Mouse (Mus musculus) lung, adult 2 months (tissue): ENCODE data around the gene Gm9508. TPM values are rescaled to one million over a fixed set of nuclear protein-coding genes. Genes with fewer than 3 reads are reported as not detected.
"Not testable (repeated sequence)": the region's sequence is repeated elsewhere in the genome, so short reads cannot be mapped to it uniquely, and the experiment has no call there.

Experiments used
- DNase-seq: peaks from one replicate; pipeline ENCODE4 v3.0.0; 2022
- H3K4me1 ChIP-seq: fragments of 200-500 bp; 2 replicates; pipeline ENCODE4 v1.6.1; 2011; ENCODE audit warnings: low read length; ENCODE audit not compliant: control insufficient read depth, insufficient read depth
- H3K4me3 ChIP-seq: fragments of 200-500 bp; replicated peaks from 2 replicates; pipeline ENCODE3; 2011; ENCODE audit warnings: low read depth, mild to moderate bottlenecking, control low read depth, low read length; ENCODE audit errors: extremely low read depth
- CTCF ChIP-seq: fragments of 200-500 bp; IDR thresholded peaks from 2 replicates; pipeline ENCODE4 v1.5.1; 2011; ENCODE audit warnings: mild to moderate bottlenecking, low read length, control low read depth; ENCODE audit not compliant: insufficient read depth
- POLR2A ChIP-seq: fragments of 200-500 bp; IDR thresholded peaks from 2 replicates; pipeline ENCODE4 v1.6.1; 2011; ENCODE audit warnings: low read depth, mild to moderate bottlenecking, control low read depth, low read length, borderline replicate concordance; ENCODE audit errors: extremely low read depth
- WGBS: fragments of 180-500 bp; shearing (Covaris S2); methylation state at CpG from one replicate; pipeline ENCODE4 v1.1.7; 2018; 5-methylcytosine and 5-hydroxymethylcytosine counted together
- polyA plus RNA-seq: library from polyadenylated mRNA; depleted of rRNA; stranded (reverse); fragments of >200 nt; gene quantifications from 2 replicates; pipeline ENCODE4 v1.2.3, GENCODE M21; 2012

The Gm9508 gene
- polyA plus RNA-seq, 1 experiment = not detected

DNA sequence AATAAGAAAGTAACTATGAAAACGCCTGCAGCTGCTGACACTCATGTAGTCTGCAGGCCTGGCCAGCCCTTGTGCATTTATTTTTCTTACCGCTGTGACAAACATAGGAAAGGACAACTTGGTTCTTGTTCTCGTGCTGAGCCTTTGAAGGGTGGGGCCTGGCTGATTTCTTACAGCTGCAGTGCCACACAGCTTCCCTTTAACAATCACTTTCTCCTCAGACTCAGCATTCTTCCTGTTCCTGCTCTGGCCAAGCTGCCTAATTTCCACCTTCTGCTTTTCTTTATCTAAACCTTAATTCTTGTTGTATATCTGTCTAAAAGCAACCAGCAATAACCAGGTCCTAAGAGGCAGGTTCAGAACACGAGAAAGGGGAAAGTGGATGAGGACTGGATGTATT, 16.7 kb upstream of the Gm9508 start:
- TF ChIP-seq CTCF (no peak), POLR2A (no peak)
- 41% methylated on average over 4 of the region's 4 CpGs for WGBS
- Histone ChIP-seq H3K4me3 (no peak overlapping the region), H3K4me1 (no peaks in the 10 kb centered on the region)
- DNase-seq = no peak

DNA sequence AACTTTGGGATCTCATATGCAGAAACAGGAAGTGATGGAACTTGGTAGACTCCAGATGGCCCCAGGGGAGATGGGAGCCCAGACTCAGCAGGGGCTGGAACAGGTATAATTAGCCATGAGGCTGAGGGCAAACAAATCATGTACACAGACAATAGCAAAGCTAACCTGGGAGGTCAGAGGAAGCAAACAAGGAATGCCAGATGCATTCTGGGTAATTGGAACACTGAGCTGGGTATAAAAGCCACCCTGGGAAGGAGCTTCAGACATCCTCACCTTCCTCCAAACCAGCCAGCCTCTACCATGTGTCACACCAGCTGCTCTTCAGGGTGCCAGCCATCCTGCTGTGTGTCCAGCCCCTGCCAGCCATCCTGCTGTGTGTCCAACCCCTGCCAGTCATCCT, 14.1 kb upstream of the Gm9508 start, which contains the start of gene Gm10024:
Gm10024 (plus strand) TSS at position 301 of the 400 bp plus-strand sequence.
- DNase-seq, H3K4me3 ChIP-seq, H3K4me1 ChIP-seq: not testable (repeated sequence)

DNA sequence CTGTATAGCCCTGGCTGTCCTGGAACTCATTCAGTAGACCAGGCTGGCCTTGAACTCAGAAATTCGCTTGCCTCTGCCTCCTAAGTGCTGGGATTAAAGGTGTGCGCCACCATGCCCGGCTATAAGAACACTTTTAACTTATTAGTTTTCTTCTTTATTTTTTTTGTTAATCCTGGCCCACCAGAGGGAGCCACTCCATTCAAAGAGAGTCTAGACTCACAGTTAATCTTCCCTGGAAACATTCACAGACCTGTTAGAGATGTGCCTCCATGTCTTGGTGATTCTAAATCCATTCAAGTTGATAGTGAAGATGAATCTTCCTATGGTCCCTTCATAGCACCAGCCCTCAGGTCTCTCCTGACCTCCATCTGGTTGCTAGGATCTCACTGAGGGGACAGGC, 12.8 kb upstream of the Gm9508 start:
- H3K4me1 ChIP-seq = no peaks in the 10 kb centered on the region
- no peak for TF ChIP-seq CTCF
- no peak for TF ChIP-seq POLR2A
- 67% methylated on average over 3 of the region's 3 CpGs for WGBS

DNA sequence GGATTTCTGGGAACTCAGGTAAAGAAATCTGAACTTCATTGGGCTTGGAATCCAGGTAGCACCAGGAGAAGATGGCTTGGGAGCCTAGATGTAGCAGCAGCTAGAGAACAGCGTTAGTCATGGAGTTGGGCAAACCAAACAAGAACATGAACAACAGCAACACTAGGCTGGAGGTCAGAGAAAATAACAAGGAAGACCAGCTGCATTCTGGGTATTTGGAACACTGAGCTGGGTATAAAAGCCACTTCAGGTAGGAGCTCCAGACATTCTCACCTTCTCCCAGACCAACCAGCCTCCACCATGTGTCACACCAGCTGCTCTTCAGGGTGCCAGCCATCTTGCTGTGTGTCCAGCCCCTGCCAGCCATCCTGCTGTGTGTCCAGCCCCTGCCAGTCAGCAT, 9.3 kb upstream of the Gm9508 start, which contains the start of gene Gm10272:
Gm10272 (plus strand) TSS at position 301 of the 400 bp plus-strand sequence.
- DNase-seq = no peak
- no peaks in the 10 kb centered on the region for H3K4me1 ChIP-seq
- no peak within 1 kb of the TSS for H3K4me3 ChIP-seq
- TF ChIP-seq POLR2A (no peak), CTCF (no peak)
- 90% methylated on average over 1 of the region's 1 CpGs for WGBS

More for the DNA sequence above, 12.8 kb upstream of the Gm9508 start:
- no peak overlapping the region for H3K4me3 ChIP-seq
- DNase-seq = no peak

DNA sequence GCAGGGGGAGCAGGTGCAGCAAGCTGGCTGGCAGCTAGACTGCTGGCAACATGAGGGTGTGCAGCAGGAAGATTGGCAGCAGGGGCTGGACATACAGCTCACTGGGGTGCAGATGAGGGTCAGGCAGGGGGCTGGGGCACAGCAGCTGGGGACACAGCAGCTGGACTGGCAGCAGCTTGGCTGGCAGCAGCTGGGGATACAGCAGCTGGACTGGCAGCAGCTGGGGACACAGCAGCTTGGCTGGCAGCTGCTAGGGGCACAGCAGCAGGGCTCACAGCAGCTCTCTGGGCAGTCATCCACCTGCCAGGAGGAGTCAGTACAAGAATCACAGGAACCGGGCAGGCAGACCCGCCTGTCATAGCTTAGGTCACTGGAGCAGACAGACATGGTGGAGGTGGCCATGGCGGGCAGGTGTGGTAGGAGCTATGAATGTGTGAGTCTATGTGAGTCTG, 6.7 kb downstream of the Gm9508 start, which contains the start of gene Gm19402:
Gm19402 (minus strand) TSS at position 402 of the 452 bp plus-strand sequence.
- WGBS = 62% methylated on average over 3 of the region's 3 CpGs
- H3K4me1 ChIP-seq = not testable (repeated sequence)

DNA sequence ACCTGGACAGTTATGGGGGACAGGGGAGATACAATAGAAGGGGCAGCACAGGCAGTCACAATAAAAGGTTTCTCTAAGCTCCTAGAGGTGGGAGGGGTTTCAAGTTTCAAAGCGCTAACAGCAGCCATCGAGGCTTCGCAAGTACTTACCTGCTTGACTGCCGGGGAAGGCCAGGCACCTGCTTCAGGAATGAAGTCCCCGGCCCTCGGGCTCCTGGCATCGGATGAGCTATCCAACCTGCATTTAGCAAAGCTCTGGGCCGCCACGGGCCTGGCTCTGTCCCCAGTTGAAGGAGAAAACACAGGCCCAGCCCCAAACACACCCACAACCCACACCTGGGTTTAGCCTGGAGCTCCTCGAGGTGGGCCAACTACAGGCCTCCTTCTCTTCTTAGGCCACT, 10.0 kb downstream of the Gm9508 start:
- H3K4me1 ChIP-seq = no peaks in the 10 kb centered on the region
- no peak for DNase-seq
- 27% methylated on average over 10 of the region's 10 CpGs for WGBS

More for the DNA sequence above, 6.7 kb downstream of the Gm9508 start, which contains the start of gene Gm19402:
- not testable (repeated sequence) for H3K4me3 ChIP-seq, DNase-seq

DNA sequence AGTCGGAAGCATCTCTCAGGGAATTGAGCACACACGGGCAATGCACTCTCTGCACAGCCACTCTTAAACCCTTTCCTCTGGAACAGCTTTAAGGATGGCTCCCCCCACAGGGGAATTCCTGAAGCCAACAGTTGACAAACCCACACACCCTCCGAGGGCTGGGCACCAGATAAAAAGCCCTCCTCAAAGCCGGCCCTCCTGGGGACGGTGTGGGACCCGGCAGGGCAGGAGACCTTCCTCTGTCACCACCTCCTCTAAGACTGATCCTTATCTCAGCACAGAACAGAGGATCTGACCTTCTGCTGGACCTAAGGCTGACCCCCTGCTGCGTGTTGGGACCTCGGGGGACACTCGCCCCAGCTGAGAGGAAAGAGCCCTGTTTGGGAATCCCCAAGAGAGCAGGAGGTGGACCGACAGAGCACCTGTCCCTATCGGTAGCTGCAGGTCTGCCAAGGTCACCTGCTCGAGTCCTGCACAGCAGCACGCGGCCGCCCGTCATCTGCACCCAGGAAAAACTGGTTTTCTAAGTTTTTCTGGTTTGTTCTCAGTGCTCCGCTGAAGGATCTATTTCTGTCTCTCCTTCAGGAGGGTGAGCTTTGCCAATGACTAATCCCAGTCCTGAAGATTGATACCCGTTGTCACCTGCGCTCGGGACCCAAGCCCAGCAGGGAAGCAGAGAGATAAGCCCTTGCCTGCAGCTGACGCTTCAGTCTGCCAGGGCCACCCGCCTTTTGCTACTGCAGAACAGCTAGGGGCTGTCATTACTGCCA, 11.0 kb downstream of the Gm9508 start, which contains the start of gene Tspear:
Tspear (plus strand) TSS at position 675 of the 770 bp plus-strand sequence.
- Histone ChIP-seq H3K4me1 (no peaks in the 10 kb centered on the region), H3K4me3 (no peak within 1 kb of the TSS)
- 6% methylated on average over 22 of the region's 22 CpGs for WGBS
- no peak for DNase-seq
- TF ChIP-seq CTCF = no peak
- no peak for TF ChIP-seq POLR2A

More for the DNA sequence above, 10.0 kb downstream of the Gm9508 start:
- H3K4me3 ChIP-seq = no peak overlapping the region
- TF ChIP-seq POLR2A (no peak), CTCF (no peak)

DNA sequence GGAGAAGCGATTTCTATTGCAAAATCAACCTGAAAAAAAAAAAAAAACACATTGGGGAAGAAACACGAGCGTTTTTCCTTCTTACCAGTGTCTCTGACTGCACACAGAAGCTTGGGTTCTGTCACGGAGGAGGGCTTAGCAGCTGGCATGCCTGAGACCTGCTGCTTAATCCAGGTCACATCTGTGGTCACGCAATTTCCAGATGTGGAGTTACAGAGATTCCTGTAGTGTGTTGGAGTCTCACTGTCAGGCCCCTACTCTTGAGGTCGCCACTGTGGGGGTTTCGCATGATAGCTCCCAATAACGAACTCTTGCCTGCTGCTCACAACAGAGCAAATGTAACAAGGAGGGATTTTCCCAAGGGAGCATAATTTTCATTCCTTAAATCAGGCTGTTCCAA, 12.9 kb downstream of the Gm9508 start:
- Histone ChIP-seq H3K4me3 (no peak overlapping the region), H3K4me1 (no peaks in the 10 kb centered on the region)
- no peak for DNase-seq
- 29% methylated on average over 8 of the region's 8 CpGs for WGBS
- TF ChIP-seq CTCF (no peak), POLR2A (no peak)

DNA sequence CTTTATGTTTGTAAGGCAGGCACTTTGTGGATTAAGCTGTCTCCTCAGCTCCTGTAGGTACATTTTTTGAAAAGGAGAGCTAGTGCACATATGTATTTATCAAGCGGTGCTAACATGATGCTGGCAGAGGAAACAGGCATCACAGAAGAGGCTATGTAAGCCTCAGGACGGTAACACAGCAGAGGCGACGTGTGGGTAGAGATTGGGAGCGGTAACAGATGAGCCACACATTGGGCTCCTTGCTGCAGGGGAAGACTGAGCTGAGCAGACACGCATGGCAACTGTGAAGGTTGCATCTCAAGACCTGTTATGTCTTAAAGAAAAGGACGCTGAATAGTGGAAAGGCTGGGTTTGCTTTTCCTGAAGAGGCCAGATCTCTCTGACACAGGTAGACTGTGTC, 14.0 kb downstream of the Gm9508 start:
- no peak for DNase-seq
- 69% methylated on average over 7 of the region's 7 CpGs for WGBS
- Histone ChIP-seq H3K4me1 (no peaks in the 10 kb centered on the region), H3K4me3 (no peak overlapping the region)
- TF ChIP-seq CTCF (no peak), POLR2A (no peak)

DNA sequence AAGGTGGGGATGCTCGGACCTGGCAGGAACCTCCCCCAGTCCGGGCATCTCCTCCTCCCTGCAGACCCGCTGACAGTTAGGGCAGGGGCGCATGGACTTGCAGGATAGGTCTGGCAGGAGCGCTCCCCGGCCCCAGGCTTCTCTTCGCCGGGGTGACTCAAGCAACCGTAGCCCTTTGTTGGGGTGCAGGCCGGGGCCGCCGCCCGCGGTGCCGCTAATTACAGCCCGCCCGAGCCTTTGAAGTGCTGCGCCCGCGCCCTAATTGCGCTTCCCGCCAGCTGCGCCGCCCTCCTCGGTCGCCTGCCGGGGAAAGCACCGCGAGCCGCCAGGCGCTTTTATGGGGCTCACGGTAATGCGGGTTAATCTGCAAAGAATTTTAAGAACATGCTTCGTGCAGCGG, 19.5 kb downstream of the Gm9508 start:
- TF ChIP-seq POLR2A (no peak), CTCF (no peak)
- WGBS = under 1% methylated on average over 35 of the region's 35 CpGs
- DNase-seq = no peak
- Histone ChIP-seq H3K4me3 (no peak overlapping the region), H3K4me1 (no peaks in the 10 kb centered on the region)
